Mouse (Mus musculus): ENCODE measurements at regions not wholly inside any gene's neighbourhood (a gene's known extent, or its start where the extent isn't known, plus 50 kb on each side); places are given as distances from the start of the nearest gene placed in this dataset.
"Not testable (repeated sequence)": the region's sequence is repeated elsewhere in the genome, so short reads cannot be mapped to it uniquely, and the experiment has no call there.

GRCm38 (mm10) chr3:129386522-129386921 lies 54.0 kb upstream of the Enpep start:
- peak; percentile 40 for DNase-seq

GRCm38 (mm10) chr3:129390506-129390905 lies 58.0 kb upstream of the Enpep start:
- DNase-seq, result peak; percentile 42

- peak; percentile 89 for DNase-seq
These were observed 59.6 kb upstream of the Enpep start for GRCm38 (mm10) chr3:129391888-129392813.

GRCm38 (mm10) chr3:129392814-129393804 lies 60.6 kb upstream of the Enpep start:
- DNase-seq, result peak; percentile 77

- DNase-seq, result peak; percentile 76
These were observed 65.0 kb upstream of the Enpep start for GRCm38 (mm10) chr3:129397481-129397880.

GRCm38 (mm10) chr3:129400092-129400924 lies 67.8 kb upstream of the Enpep start:
- DNase-seq, result no peak

- DNase-seq, result no peak
These were observed 79.0 kb upstream of the Enpep start for GRCm38 (mm10) chr3:129411389-129412054.

GRCm38 (mm10) chr3:129412126-129412960 lies 79.8 kb upstream of the Enpep start:
- DNase-seq, result no peak

- DNase-seq, result no peak
These were observed 80.4 kb upstream of the Enpep start for GRCm38 (mm10) chr3:129412961-129413246.

- no peak for DNase-seq
These were observed 83.1 kb upstream of the Enpep start for GRCm38 (mm10) chr3:129415656-129416055.

- DNase-seq, result no peak
These were observed 83.8 kb upstream of the Enpep start for GRCm38 (mm10) chr3:129416337-129416736.

GRCm38 (mm10) chr3:129421620-129422239 lies 89.2 kb upstream of the Enpep start:
- not testable (repeated sequence) for DNase-seq

- DNase-seq, result no peak
These were observed 96.2 kb upstream of the Enpep start for GRCm38 (mm10) chr3:129428750-129429149.

- DNase-seq, result no peak
These were observed 96.9 kb upstream of the Enpep start for GRCm38 (mm10) chr3:129429161-129430111.

- peak; percentile 62 for DNase-seq
These were observed 98.1 kb upstream of the Elovl6 start for GRCm38 (mm10) chr3:129434056-129434455.

- peak; percentile 53 for DNase-seq
These were observed 94.5 kb upstream of the Elovl6 start for GRCm38 (mm10) chr3:129437687-129438086.

- peak; percentile 63 for DNase-seq
These were observed 89.4 kb upstream of the Elovl6 start for GRCm38 (mm10) chr3:129442756-129443155.

GRCm38 (mm10) chr3:129444221-129444620 lies 87.9 kb upstream of the Elovl6 start:
- DNase-seq, result no peak

- DNase-seq, result no peak
These were observed 86.2 kb upstream of the Elovl6 start for GRCm38 (mm10) chr3:129445961-129446360.

Data from heart, adult 11 months (tissue).